Mouse (Mus musculus) kidney, postnatal 14 days (tissue): ENCODE data around the gene Ccdc43.
"Not testable (repeated sequence)": the region's sequence is repeated elsewhere in the genome, so short reads cannot be mapped to it uniquely, and the experiment has no call there.

ENCODE experiments used
- DNase-seq: peaks from one replicate; pipeline ENCODE4 v3.0.0; 2022; ENCODE audit warnings: mixed read lengths

Ccdc43 gene

GRCm38 (mm10) chr11:102697338-102698017, at the start of gene Ccdc43:
Gene Ccdc43, minus strand, starts transcription at chr11:102697782.
- peak; percentile 92 for DNase-seq

GRCm38 (mm10) chr11:102744746-102745145, 47.2 kb upstream of the Ccdc43 start:
- no peak for DNase-seq

- no peak for DNase-seq
Observed at GRCm38 (mm10) chr11:102742843-102743242, 45.3 kb upstream of the Ccdc43 start.

GRCm38 (mm10) chr11:102742066-102742465, 44.5 kb upstream of the Ccdc43 start:
- no peak for DNase-seq

- peak; percentile 45 for DNase-seq
Observed at GRCm38 (mm10) chr11:102741129-102741950, 43.8 kb upstream of the Ccdc43 start.

- no peak for DNase-seq
Observed at GRCm38 (mm10) chr11:102740634-102741033, 43.1 kb upstream of the Ccdc43 start.

- peak; percentile 64 for DNase-seq
Observed at GRCm38 (mm10) chr11:102739278-102739966, 41.8 kb upstream of the Ccdc43 start.

GRCm38 (mm10) chr11:102738046-102738445, 40.5 kb upstream of the Ccdc43 start:
- no peak for DNase-seq

- no peak for DNase-seq
Observed at GRCm38 (mm10) chr11:102734961-102735360, 37.4 kb upstream of the Ccdc43 start.

- DNase-seq, result no peak
Observed at GRCm38 (mm10) chr11:102733146-102733545, 35.6 kb upstream of the Ccdc43 start.

- no peak for DNase-seq
Observed at GRCm38 (mm10) chr11:102731366-102731765, 33.8 kb upstream of the Ccdc43 start.

GRCm38 (mm10) chr11:102729835-102730234, 32.3 kb upstream of the Ccdc43 start:
- DNase-seq, result no peak

- peak; percentile 62 for DNase-seq
Observed at GRCm38 (mm10) chr11:102728614-102729013, 31.0 kb upstream of the Ccdc43 start.

GRCm38 (mm10) chr11:102725574-102725973, 28.0 kb upstream of the Ccdc43 start:
- DNase-seq, result no peak

GRCm38 (mm10) chr11:102716135-102716534, 18.6 kb upstream of the Ccdc43 start:
- no peak for DNase-seq

GRCm38 (mm10) chr11:102714578-102714977, 17.0 kb upstream of the Ccdc43 start:
- DNase-seq, result not testable (repeated sequence)

- DNase-seq, result no peak
Observed at GRCm38 (mm10) chr11:102712411-102712810, 14.8 kb upstream of the Ccdc43 start.

- DNase-seq, result not testable (repeated sequence)
Observed at GRCm38 (mm10) chr11:102702206-102702605, 4.6 kb upstream of the Ccdc43 start.

- DNase-seq, result no peak
Observed at GRCm38 (mm10) chr11:102698018-102698476, 465 bp upstream of the Ccdc43 start.

- DNase-seq, result no peak
Observed at GRCm38 (mm10) chr11:102695289-102695688, 2.3 kb downstream of the Ccdc43 start.

- DNase-seq, result peak; percentile 67
Observed at GRCm38 (mm10) chr11:102690162-102690561, 7.4 kb downstream of the Ccdc43 start.

GRCm38 (mm10) chr11:102665637-102666435, 31.7 kb downstream of the Ccdc43 start:
- no peak for DNase-seq
